Mouse (Mus musculus) gastrocnemius, adult 18-20 months (tissue): ENCODE data around the gene Fcgbp. TPM values are rescaled to one million over a fixed set of nuclear protein-coding genes. Genes with fewer than 3 reads are reported as not detected.
"Not testable (repeated sequence)": the region's sequence is repeated elsewhere in the genome, so short reads cannot be mapped to it uniquely, and the experiment has no call there.

Source experiments
- DNase-seq: peaks from one replicate; pipeline ENCODE4 v3.0.0; 2021; ENCODE audit warnings: low spot score
- long read RNA-seq, 2 experiments: library from polyadenylated mRNA; stranded (forward); transcript quantifications; one replicate each; pipeline ENCODE4 v2.0.0; 2021
- total RNA-seq, 2 experiments: library from RNA; stranded (reverse); gene quantifications; 2 replicates each; pipeline ENCODE4 v1.2.3; 2021

Gene Fcgbp
- total RNA-seq, result under 1 TPM in 1 of 2 experiments, not detected in 1; 0.73 TPM
- long read RNA-seq, experiment 1, result 0 reads
- long read RNA-seq, experiment 2, result 0 reads

DNA sequence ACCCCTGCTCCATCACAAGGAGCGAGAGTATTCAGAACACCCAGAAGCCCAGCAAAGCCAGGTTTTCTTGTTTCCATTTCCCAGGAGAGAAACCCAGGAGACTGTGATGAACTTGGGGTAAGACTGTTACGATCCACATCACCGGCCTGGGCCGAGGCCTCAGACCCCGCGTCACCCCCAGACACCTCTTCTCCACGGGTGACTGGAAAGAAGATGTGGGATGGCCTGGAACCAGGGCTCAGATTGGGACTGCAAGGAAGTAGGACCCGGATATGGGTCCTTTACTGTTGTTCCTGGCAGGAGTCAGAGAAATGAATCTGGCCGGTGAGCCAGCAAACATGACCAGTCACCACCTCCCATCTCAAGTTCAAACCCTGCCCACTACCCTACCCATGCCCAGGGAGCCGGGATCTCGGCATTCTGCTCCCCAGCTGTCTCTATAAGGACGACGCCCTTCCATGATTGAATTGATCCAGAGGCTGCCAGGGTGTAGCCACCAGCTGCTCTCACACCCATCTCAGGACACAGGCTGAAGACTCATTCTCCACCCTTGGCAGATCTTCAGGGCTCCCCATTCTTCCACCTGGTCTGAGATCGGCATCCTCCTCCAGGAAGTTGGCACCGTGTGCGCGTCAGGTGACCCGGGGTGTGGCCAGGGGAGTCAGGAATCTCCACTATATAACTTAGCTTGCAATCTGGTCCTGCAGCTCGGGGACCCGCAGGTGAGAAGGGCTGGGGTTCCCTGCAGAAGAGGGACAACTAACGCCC is at the start of gene Fcgbp:
Gene Fcgbp (plus strand): TSS at position 706 of the 768 bp plus-strand sequence.
- no peak for DNase-seq

DNA sequence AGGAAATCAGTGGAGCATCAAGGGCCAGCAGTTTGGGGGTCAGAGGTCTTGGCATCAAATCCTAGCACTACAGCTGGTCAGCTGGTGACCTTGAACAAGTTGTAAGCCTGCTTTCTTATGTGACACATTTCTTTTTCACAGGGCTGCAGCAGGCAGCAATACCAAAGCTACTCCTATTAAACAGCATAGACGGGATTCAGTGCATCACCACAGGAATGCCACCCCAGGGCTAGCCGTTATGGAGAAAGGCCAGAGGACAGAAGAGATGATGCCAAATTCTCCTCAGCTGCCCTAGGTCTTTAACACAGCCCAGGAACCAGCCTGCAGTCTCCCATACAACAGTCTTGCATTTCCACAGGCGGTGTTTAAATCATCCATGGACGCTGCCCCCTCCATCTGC is 26.5 kb upstream of the Fcgbp start:
- no peak for DNase-seq

DNA sequence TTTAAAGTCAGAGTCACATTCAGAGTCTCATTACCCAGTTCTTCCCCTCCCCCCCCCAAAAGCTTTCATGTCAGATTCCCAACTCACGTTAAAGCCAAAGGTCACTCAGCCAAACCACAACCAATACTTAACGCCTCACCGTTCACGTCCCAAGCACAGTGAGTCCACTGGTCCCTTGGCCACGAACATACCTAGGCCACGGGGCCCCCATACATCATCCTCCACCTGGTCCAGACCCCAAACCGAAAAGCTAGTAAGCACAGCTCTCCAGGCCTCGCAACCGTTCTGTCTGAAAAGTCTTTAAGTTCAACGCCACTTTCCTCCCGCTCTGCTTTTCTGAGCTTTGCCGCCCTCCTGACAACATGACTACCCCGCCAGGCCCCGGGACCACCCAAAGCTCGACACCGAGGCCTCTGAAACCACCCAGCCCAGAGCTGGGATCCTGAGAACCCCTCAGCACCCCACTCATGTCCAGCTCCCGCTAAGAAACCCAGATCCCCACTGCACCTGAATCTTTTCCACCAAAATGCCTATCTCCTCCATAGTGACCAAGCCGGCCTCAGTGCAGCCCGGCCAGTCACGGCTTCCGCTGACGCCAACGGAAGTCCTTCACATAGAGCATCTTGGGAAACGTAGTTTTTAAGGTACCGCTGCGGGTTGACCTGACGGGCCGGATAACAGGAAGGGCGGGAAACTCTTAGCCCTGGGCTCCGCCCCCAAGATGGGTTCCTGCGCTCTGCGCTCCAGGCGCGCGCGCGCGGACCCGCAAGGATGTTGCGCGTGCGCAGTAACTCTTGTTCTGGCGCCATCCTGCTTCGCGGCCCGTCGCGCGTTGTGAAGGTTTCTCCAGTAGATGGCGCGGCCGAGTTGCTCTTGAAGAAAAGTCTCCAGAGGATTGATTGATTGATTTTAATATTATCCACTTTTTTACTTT is 21.3 kb upstream of the Fcgbp start, which contains the start of gene Psmc4:
Gene Psmc4 (minus strand): TSS at position 626 of the 934 bp plus-strand sequence.
- peak; percentile 98 for DNase-seq

DNA sequence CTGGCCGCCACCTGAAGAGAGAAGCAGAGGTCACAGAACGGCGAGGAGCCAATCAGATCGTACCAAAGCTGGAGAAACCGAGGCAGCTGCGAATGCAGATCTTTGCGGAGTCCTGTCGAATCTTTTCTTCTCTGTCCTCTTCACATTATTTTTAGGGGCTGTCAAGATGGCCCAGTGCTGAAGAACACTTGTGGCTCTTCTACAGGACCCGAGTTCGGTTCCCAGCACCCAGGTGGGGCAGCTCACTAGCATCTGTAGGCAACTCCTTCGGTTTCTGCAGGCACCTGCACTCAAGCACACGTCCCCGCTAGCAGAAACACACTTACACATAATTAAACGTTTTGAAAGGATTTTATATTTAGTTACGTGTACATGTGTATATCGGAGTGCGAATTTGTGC is 20.5 kb upstream of the Fcgbp start:
- DNase-seq, result no peak

DNA sequence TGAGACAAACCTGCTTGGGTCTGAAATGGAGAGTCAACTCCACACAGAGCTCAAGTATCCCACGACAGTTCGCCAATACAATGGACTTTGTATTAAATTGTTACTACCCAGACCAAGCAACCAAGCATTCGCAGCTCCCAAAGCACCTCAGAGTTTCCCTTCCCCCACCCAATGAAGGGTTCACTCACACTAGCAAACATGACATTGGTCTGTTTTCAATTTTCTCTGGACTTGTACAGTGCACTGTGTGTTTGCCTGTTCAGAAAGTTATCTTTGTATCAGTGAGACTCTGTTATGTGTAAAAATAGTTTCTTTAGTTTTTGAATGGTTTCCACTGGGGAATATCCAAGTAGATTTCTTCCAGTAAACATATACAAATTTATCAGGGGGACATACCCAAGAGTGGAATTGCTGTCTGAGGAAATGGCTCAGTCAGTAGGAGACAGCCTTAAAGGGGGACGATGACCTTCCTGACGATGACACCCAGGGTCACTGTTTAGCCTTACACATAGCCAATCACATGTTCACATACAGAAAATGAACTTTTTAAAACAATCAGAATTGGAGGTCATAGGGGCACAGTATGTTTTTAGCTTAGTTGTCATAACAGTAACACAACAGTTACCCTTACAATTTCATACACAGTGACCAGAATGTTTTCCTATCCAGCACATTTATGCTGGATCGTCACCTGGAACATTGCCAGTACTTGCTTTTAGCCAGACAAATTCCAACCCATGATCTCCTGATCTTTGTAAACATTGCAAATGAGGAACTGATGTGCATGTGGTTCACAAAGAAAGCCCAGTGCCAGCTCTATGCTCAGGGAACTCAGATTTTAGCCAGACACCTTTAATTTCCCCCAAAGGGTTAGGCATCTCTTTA is 17.7 kb upstream of the Fcgbp start:
- no peak for DNase-seq

DNA sequence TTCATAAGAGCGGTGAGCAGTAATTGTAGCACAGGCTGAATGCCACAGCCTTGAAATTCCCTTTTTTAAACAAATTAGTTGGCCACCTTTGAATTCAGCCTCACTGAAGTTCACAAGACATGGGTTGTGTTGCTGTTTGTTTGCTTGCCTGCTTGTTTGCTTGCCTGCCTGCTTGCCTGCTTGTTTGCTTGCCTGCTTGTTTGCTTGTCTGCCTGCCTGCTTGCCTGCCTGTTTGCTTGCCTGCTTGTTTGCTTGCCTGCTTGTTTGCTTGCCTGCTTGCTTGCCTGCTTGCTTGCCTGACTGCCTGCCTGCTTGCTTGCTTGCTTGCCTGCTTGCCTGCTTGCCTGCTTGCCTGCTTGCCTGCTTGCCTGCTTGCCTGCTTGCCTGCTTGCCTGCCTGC is 11.1 kb upstream of the Fcgbp start:
- DNase-seq, result no peak

DNA sequence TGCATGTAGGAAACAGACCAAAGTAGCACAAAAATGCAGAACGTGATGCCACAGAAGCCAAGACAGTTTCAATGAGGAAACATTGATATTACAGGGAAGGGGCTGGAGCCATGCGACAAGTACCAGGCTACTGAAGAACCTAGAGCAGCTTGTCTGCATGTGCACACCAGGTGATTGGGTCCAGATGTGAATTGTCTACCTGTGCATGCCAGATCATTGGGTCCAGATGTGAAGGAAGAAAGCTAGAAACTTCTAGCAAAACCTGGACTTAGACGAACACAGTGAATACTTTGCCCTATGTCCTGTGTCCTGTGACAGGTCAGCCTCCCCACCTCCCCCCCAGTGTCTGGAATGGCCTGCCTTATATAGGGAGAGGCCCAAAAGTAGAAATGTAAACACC is 2.4 kb upstream of the Fcgbp start:
- no peak for DNase-seq

DNA sequence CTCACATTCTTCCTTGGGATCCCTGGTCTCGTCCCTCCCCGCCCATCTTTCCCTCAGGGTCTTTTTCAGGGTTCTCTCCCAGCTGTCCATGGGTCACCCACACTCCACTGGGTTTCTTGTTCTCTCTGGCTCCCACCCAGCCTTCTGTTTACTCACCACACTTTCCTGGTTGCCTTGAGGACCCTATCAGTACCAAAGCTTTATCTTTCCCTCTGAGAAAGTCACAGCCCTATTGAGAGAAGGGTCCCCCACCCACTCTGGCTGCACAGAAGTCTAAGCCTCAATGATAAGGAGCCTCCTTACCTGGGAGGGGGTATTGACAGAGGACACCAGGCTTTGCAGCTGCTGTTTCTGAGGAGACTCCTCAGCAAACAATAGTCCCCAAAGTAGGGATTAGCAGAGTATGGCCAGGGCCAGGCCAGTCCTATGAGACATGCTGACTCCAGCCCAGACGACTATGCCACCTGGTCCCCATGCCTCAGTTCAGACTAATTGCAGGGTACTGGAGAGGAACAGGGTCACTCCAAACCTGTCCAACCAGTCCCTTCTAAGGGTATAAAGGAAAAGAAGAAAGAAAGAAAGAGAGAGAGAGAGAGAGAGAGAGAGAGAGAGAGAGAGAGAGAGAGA is 1.4 kb upstream of the Fcgbp start:
- DNase-seq, result no peak

DNA sequence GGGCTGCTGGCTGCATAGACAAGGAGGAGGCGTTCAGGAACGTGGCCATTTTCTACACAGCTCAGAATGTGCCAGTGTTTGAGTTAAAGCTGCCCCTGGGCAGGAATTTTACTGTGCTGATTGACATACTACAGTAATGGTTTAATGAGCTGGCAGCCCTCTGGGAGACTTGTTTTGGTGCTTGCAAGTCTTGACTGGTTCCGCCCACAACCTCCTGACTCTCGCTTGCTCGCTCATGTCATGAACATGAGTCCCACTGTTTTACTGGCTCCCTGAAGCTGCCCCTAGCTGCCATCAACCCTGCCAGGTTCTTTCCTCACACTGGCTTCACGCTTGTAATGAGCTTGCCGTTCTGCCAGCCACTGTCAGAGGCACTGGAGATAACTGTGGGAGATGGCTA is 13.2 kb downstream of the Fcgbp start:
- DNase-seq, result no peak

DNA sequence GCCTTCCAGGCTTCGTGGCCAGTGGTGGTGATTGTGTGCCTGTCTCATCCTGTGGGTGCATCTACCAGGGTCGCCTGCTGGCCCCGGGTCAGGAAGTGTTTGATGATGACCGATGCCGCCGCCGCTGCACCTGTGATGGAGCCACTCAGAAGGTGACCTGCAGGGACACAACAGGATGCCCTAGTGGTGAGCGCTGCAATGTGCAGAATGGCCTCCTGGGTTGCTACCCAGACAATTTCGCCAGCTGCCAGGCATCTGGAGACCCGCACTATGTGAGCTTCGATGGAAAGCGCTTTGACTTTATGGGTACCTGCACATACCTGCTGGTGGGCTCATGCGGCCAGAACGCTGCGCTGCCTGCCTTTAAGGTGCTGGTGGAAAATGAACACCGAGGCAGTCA is 15.2 kb downstream of the Fcgbp start:
- DNase-seq, result no peak

DNA sequence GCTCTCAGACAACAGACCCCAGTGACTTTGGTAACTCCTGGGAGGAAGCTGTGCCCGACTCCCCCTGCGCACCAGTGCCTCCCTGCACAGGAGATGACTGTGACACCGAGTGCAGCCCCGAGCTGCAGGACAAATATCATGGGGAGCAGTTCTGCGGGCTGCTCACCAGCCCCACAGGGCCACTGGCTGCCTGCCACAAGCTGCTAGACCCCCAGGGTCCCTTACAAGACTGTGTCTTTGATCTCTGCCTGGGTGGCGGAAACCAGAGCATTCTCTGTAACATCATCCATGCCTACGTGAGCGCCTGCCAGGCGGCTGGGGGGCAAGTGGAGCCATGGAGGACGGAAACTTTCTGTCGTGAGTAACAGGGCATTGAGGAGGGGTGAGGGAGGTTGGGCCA is 22.5 kb downstream of the Fcgbp start:
- no peak for DNase-seq

DNA sequence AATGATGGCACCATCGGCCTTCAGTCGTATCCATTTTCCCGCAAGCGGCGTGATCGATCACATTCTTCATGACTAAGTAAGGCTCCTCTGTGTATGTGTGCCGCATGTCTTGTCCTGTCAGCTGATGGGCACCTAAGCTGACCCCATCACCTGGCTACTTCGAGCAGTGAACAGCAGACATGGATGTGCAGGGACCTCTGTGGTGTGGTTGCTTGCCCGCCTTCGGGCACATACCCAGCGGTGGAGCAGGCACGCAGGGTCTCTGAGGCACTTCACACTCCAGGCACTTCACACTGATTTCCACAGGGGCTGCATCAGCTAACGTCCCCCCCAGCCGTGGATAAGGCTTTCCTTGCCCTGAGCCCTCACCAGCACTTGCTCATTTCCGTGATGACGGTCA is 28.1 kb downstream of the Fcgbp start:
- DNase-seq, result no peak

DNA sequence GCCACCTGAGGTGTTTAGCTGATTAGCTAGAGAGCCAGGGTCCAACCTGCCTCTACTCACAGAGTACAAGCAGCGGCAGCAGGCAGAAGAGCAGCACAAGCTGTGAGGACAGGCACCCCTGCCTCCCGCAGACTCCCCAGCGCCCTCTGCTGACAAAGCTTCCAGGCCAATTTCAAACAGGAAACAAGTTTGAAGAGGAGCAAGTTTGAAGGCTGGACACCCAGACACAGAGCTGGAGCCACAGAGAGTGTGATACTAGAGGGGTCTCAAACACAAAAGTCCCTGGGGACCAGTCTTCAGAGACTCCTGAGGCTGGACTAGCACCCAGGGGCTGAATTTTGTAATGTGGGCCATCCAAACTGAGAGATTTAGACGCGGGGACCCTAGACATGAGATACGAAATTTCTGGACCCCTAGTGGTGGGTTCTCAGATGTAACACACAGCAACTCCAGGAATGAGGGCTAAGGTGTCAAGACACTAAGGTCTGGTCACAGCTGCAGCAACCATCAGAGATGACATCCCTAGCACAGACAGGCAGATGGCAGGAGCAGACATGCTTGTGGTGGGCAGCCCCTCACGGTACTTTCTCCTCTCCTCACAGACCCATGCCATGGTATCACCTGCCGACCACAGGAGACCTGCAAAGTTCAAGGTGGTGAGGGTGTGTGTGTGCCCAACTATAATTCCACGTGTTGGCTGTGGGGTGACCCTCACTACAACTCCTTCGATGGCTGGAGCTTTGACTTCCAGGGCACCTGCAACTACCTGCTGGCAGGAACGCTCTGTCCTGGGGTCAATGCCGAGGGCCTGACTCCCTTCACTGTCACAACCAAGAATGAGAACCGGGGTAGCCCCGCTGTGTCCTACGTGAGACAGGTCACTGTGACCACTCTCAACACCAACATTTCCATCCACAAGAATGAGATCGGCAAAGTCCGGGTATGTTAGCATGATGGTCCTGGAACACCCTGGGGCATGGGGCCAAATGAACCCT is 29.9 kb downstream of the Fcgbp start:
- DNase-seq, result no peak

DNA sequence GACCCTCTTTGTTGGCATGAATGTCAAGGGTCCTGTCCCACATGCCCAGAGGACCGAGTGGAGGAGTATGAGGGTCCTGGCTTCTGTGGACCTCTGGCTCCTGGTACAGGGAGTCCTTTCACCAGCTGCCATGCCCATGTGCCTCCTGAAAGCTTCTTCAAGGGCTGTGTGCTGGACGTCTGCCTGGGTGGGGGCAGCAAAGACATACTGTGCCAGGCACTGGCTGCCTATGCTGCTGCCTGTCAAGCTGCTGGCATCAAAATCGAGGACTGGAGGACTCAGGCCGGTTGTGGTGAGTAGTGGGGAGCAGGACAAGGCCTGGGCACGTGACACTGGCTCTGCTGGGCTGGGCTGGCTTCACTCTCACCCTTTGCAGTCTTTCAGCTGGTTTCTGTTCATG is 31.9 kb downstream of the Fcgbp start:
- DNase-seq, result not testable (repeated sequence)

DNA sequence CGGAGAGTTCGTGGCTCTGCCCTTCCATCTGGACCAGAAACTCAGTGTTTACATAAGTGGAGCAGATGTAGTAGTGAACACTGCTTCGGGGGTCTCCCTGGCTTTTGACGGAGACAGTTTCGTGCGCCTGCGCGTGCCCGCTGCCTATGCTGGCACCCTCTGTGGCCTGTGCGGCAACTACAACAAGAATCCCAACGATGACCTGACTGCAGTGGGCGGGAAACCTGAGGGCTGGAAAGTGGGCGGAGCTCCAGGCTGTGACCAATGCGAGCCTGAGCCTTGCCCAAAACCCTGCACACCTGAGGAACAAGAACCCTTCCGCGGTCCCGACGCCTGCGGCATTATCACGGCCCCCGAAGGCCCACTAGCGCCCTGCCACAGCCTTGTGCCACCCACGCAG is 33.6 kb downstream of the Fcgbp start:
- DNase-seq, result no peak

DNA sequence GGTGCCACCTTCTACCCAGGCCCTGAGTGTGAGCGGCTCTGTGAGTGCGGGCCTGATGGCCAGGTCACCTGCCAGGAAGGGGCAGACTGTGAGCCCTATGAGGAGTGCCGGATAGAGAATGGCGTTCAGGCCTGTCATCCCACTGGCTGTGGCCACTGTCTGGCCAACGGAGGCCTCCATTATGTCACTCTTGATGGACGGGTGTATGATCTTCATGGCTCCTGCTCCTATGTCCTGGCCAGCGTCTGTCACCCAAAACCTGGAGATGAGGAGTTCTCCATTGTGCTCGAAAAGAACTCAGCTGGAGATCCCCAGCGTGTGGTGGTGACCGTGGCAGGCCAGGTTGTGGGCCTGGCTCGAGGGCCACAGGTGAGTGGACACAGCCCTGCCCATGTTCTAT is 35.2 kb downstream of the Fcgbp start:
- DNase-seq, result no peak

DNA sequence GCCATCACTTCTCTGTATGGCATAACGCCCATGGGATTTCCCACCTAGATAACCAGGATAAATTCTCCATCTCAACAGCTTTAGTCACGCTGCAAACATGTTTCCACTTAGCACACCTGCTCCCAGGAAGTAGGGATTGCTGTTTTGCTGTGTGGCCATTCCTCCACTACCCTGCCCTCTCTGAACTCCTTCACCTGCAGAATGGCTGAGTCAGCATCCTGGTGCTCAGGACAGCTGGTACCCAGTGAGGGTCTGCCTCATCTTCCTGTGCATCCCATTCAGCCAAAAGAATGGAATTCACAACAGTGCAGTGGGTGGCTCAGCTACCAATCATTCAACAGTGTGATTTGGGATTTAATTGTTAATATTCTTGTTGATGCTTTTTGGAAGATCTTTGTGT is 43.6 kb downstream of the Fcgbp start:
- DNase-seq, result no peak

DNA sequence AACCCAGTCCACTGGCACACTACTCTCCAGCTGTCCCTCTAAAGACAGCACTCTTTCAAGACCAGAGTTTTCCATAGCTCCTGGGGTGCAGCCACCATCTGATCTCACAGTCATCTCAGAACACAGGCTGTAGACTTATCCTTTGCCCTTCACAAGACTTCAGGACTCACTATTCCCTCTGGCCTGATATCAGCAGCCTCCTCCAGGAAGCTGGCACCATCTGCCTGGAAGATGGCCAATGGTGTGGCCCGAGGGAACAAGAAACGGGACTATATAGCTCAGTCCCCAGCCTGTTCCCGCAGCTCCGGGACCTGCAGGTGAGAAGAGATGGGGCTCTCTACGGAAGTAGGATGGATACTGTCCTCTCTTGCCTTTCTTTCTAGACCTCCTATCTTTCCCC is 58.1 kb downstream of the Fcgbp start, which contains the start of gene 9530053A07Rik:
Gene 9530053A07Rik (plus strand): TSS at position 301 of the 400 bp plus-strand sequence.
- DNase-seq, result no peak

DNA sequence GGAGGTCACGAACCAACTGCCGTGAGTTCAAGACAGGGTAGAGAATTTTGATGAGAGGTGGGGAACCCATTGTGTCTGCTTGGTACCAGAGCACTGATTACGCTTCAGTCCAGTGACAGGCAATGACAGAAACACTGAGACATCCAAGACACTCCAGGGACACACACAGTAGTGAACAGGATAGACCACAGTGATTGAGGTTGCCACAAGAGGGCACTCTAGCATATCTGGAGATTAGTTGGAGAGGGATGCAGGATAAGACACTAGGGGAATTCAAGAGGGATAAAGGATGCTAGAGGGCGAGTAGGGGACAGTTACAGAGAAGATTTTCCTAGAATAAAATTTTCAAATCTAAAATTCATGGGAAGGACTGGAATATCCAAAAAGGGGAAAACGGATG is 66.6 kb downstream of the Fcgbp start:
- peak; percentile 10 for DNase-seq

DNA sequence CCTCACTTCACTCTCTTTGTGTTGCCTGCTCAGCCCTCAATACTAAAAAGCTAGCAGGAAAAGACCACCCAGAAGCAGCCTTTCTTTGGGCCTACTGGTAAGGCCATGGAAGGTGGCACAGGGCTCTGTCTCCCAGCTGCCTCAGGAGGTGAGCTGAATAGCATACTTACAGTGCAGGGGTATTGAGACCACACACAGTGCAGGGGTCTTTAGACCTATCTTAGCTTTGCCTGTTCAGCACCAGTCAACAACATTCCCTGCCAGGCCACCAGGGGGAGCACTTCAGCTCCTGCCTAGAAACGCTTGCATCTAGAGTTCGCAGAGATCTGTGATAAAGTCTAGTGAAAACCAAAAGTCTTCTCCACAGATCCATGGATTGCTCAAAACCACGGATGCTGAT is 77.2 kb downstream of the Fcgbp start:
- DNase-seq, result peak; percentile 66
